Mouse (Mus musculus) MEL (cell line): ENCODE measurements around the gene Tnfaip2. TPM values are rescaled to one million over a fixed set of nuclear protein-coding genes. Genes with fewer than 3 reads are reported as not detected.

ENCODE experiments used
- DNase-seq: peaks from one replicate; pipeline ENCODE4 v3.0.0; 2011; ENCODE audit warnings: low read depth, low spot score
- H3K27ac ChIP-seq: 2 replicates; pipeline ENCODE4 v1.5.1; 2012; ENCODE audit warnings: low read depth, mild to moderate bottlenecking, control low read depth, low read length, moderate library complexity; ENCODE audit not compliant: control insufficient read depth
- H3K27me3 ChIP-seq, 2 experiments: fragments of 150-350 bp in 1 of 2; sonication (generic) in 1 of 2; 2 replicates each; pipeline ENCODE4 v1.6.1; 2012; ENCODE audit warnings: low read length in 2 of 2, mild to moderate bottlenecking in 2 of 2, improper control_type of control experiment in 1 of 2, moderate library complexity in 1 of 2; ENCODE audit not compliant: insufficient read depth in 2 of 2, control insufficient read depth in 1 of 2
- H3K36me3 ChIP-seq, 2 experiments: 2 replicates each; pipeline ENCODE4 v1.6.1; 2012 to 2014; ENCODE audit warnings: low read length in 2 of 2, improper control_type of control experiment in 1 of 2, inconsistent platforms in 1 of 2, mild to moderate bottlenecking in 1 of 2; ENCODE audit not compliant: insufficient read depth in 2 of 2, control insufficient read depth in 1 of 2
- H3K4me1 ChIP-seq, 2 experiments: fragments of 150-350 bp in 1 of 2; sonication (generic) in 1 of 2; 2 replicates each; pipeline ENCODE4 v1.6.1; 2012; ENCODE audit warnings: low read length in 2 of 2, improper control_type of control experiment in 1 of 2, mild to moderate bottlenecking in 1 of 2; ENCODE audit not compliant: insufficient read depth in 2 of 2, control insufficient read depth in 1 of 2
- H3K4me3 ChIP-seq, 2 experiments: fragments of 150-350 bp in 1 of 2; sonication (generic) in 1 of 2; 2 replicates each; pipeline ENCODE4 v1.5.1; 2012; ENCODE audit warnings: low read depth in 2 of 2, low read length in 2 of 2, mild to moderate bottlenecking in 2 of 2, moderate library complexity in 2 of 2, control low read depth in 1 of 2, improper control_type of control experiment in 1 of 2; ENCODE audit not compliant: control insufficient read depth in 1 of 2, insufficient read depth in 1 of 2
- H3K79me2 ChIP-seq: 2 replicates; pipeline ENCODE4 v1.6.1; 2012; ENCODE audit warnings: mild to moderate bottlenecking, low read length, moderate library complexity; ENCODE audit not compliant: control insufficient read depth, poor library complexity, insufficient read depth
- H3K9ac ChIP-seq: 2 replicates; pipeline ENCODE4 v1.6.1; 2012; ENCODE audit warnings: low read depth, mild to moderate bottlenecking, control low read depth, low read length, moderate library complexity; ENCODE audit not compliant: control insufficient read depth, poor library complexity, severe bottlenecking
- H3K9me3 ChIP-seq: fragments of 150-350 bp; sonication (generic); replicated peaks from 2 replicates; pipeline ENCODE4 v1.6.1; 2012; ENCODE audit warnings: mild to moderate bottlenecking, low read length, improper control_type of control experiment, moderate library complexity; ENCODE audit not compliant: insufficient read depth
- CHD1 ChIP-seq: IDR thresholded peaks from 2 replicates; pipeline ENCODE4 v1.6.1; 2012; ENCODE audit warnings: low read depth, mild to moderate bottlenecking, inconsistent platforms, low read length, improper control_type of control experiment
- CHD2 ChIP-seq: IDR thresholded peaks from 2 replicates; pipeline ENCODE4 v1.6.1; 2011; ENCODE audit warnings: low read length, improper control_type of control experiment
- CTCF ChIP-seq, 3 experiments: IDR thresholded peaks in 2 of 3; conservative IDR thresholded peaks in 1 of 3; 2 replicates each; pipeline ENCODE4 v1.5.1; 2011 to 2012; ENCODE audit warnings: low read length in 3 of 3, low read depth in 2 of 3, mild to moderate bottlenecking in 2 of 3, improper control_type of control experiment in 1 of 3, inconsistent platforms in 1 of 3, mixed read lengths in 1 of 3, moderate library complexity in 1 of 3; ENCODE audit not compliant: control insufficient read depth in 1 of 3, insufficient read depth in 1 of 3, poor library complexity in 1 of 3, severe bottlenecking in 1 of 3
- E2F4 ChIP-seq: IDR thresholded peaks from 2 replicates; pipeline ENCODE4 v1.6.1; 2011; ENCODE audit warnings: low read depth, low read length, improper control_type of control experiment, borderline replicate concordance
- ELF1 ChIP-seq: IDR thresholded peaks from 2 replicates; pipeline ENCODE4 v1.6.1; 2014; ENCODE audit warnings: low read depth, mild to moderate bottlenecking, inconsistent platforms, low read length, improper control_type of control experiment, moderate library complexity
- EP300 ChIP-seq, 2 experiments: IDR thresholded peaks; 2 replicates each; pipeline ENCODE4 v1.6.1; 2011; ENCODE audit warnings: improper control_type of control experiment in 2 of 2, low read length in 2 of 2, low read depth in 1 of 2, mild to moderate bottlenecking in 1 of 2
- HCFC1 ChIP-seq: IDR thresholded peaks from 2 replicates; pipeline ENCODE4 v1.6.1; 2012; ENCODE audit warnings: low read depth, mild to moderate bottlenecking, inconsistent platforms, low read length, improper control_type of control experiment, moderate library complexity
- KAT2A ChIP-seq: conservative IDR thresholded peaks from 2 replicates; pipeline ENCODE4 v1.6.1; 2012; ENCODE audit warnings: low read depth, low read length, improper control_type of control experiment, inconsistent platforms
- MAFK ChIP-seq: IDR thresholded peaks from 2 replicates; pipeline ENCODE4 v1.6.1; 2011; ENCODE audit warnings: low read depth, mild to moderate bottlenecking, low read length, improper control_type of control experiment, borderline replicate concordance
- MEF2A ChIP-seq: IDR thresholded peaks from 2 replicates; pipeline ENCODE4 v1.6.1; 2014; ENCODE audit warnings: low read depth, mild to moderate bottlenecking, inconsistent platforms, low read length, improper control_type of control experiment; ENCODE audit not compliant: poor library complexity, insufficient replicate concordance, severe bottlenecking; ENCODE audit errors: extremely low read depth
- MYB ChIP-seq: IDR thresholded peaks from 2 replicates; pipeline ENCODE4 v1.6.1; 2011; ENCODE audit warnings: mild to moderate bottlenecking, low read depth, low read length, improper control_type of control experiment
- NELFE ChIP-seq: IDR thresholded peaks from 2 replicates; pipeline ENCODE4 v1.6.1; 2011; ENCODE audit warnings: low read depth, low read length, improper control_type of control experiment
- NRF1 ChIP-seq: IDR thresholded peaks from 2 replicates; pipeline ENCODE4 v1.6.1; 2014; ENCODE audit warnings: low read depth, mild to moderate bottlenecking, inconsistent platforms, low read length, improper control_type of control experiment, moderate library complexity; ENCODE audit not compliant: poor library complexity, insufficient read depth, severe bottlenecking
- POLR2A ChIP-seq, 2 experiments: IDR thresholded peaks; 2 replicates each; pipeline ENCODE4 v1.6.1; 2011 to 2012; ENCODE audit warnings: low read length in 2 of 2, mild to moderate bottlenecking in 2 of 2, control low read depth in 1 of 2, improper control_type of control experiment in 1 of 2, low read depth in 1 of 2, moderate library complexity in 1 of 2; ENCODE audit not compliant: control insufficient read depth in 1 of 2, insufficient read depth in 1 of 2, poor library complexity in 1 of 2
- POLR2AphosphoS2 ChIP-seq: IDR thresholded peaks from 2 replicates; pipeline ENCODE4 v1.6.1; 2011; ENCODE audit warnings: low read length, improper control_type of control experiment
- RAD21 ChIP-seq: IDR thresholded peaks from 2 replicates; pipeline ENCODE4 v1.6.1; 2011; ENCODE audit warnings: mild to moderate bottlenecking, low read depth, low read length, improper control_type of control experiment
- SIN3A ChIP-seq: IDR thresholded peaks from 2 replicates; pipeline ENCODE4 v1.6.1; 2012; ENCODE audit warnings: low read length, improper control_type of control experiment, inconsistent platforms
- SMC3 ChIP-seq: IDR thresholded peaks from 2 replicates; pipeline ENCODE4 v1.6.1; 2011; ENCODE audit warnings: low read depth, low read length, improper control_type of control experiment
- UBTF ChIP-seq: IDR thresholded peaks from 2 replicates; pipeline ENCODE4 v1.6.1; 2012; ENCODE audit warnings: low read depth, mild to moderate bottlenecking, inconsistent platforms, low read length, improper control_type of control experiment, moderate library complexity, borderline replicate concordance; ENCODE audit not compliant: insufficient read depth
- USF1 ChIP-seq: IDR thresholded peaks from 2 replicates; pipeline ENCODE4 v1.6.1; 2014; ENCODE audit warnings: low read depth, mild to moderate bottlenecking, inconsistent platforms, low read length, improper control_type of control experiment, moderate library complexity
- USF2 ChIP-seq, 2 experiments: IDR thresholded peaks; 2 replicates each; pipeline ENCODE4 v1.6.1; 2011 to 2012; ENCODE audit warnings: improper control_type of control experiment in 2 of 2, low read length in 2 of 2, borderline replicate concordance in 1 of 2, inconsistent platforms in 1 of 2, low read depth in 1 of 2, mild to moderate bottlenecking in 1 of 2; ENCODE audit not compliant: insufficient read depth in 1 of 2
- ZC3H11A ChIP-seq: IDR thresholded peaks from 2 replicates; pipeline ENCODE4 v1.6.1; 2012; ENCODE audit warnings: low read depth, mild to moderate bottlenecking, inconsistent platforms, low read length, improper control_type of control experiment
- ZMIZ1 ChIP-seq: IDR thresholded peaks from 2 replicates; pipeline ENCODE4 v1.6.1; 2012; ENCODE audit warnings: low read depth, mild to moderate bottlenecking, inconsistent platforms, low read length, improper control_type of control experiment, moderate library complexity
- polyA plus RNA-seq, 2 experiments: library from polyadenylated mRNA; stranded (reverse) in 1 of 2; unstranded in 1 of 2; fragments of >175 nt in 1 of 2; fragments of >200 nt in 1 of 2; gene quantifications; 2 replicates each; pipeline versions ENCODE4 v1.2.1 to v1.2.4; 2012; ENCODE audit warnings: low replicate concordance in 2 of 2, low read depth in 1 of 2; ENCODE audit not compliant: insufficient read length in 2 of 2, insufficient read depth in 1 of 2, missing spikeins in 1 of 2
- total RNA-seq: library from RNA; depleted of rRNA; stranded (reverse); fragments of 300-350 nt; gene quantifications from 2 replicates; pipeline ENCODE4 v1.2.3, GENCODE M21; 2012

The Tnfaip2 gene
- total and polyA plus RNA-seq, 3 experiments: 51.4 to 77.2 (median 66.8) TPM

DNA sequence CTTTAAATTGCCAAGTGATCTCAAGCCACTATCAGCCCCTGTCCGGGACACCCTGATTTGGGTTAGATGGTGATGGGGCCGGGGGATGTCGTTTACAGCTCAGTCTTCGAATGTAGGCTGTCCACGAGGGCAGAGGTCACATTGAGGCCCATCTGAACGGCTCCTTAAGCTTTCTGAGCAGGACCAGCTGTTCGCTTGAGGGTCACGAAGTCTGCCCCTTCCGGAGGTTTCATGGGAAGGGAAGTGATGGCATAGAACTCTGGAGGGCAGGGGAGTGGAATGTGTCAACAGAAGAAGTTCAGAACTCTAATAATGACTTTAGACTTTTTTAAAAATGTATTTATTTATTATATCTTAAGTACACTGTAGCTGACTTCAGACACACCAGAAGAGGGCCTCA lies 17.7 kb upstream of the Tnfaip2 start:
- TF ChIP-seq NRF1: no peak
- TF ChIP-seq RAD21: no peak
- no peak for TF ChIP-seq ELF1
- no peak for TF ChIP-seq MAFK
- no peak for TF ChIP-seq KAT2A
- TF ChIP-seq SIN3A: no peak
- no peak for TF ChIP-seq USF1
- TF ChIP-seq CTCF (IDR thresholded peaks at IDR 0.05 in 2 of 3, conservative IDR thresholded peaks at IDR 0.05 in 1 of 3; ENCODE audit: control insufficient read depth in 1 of 3, insufficient read depth in 1 of 3, low read depth in 2 of 3, low read length in 3 of 3, poor library complexity in 1 of 3, severe bottlenecking in 1 of 3): no peak
- TF ChIP-seq NELFE: no peak
- no peak for TF ChIP-seq USF2 (IDR thresholded peaks at IDR 0.05; ENCODE audit: borderline replicate concordance in 1 of 2, insufficient read depth in 1 of 2, low read depth in 1 of 2, low read length in 2 of 2)
- TF ChIP-seq ZMIZ1: no peak
- no peak for TF ChIP-seq CHD1
- DNase-seq: no peak
- Histone ChIP-seq H3K36me3 (no peaks in the 10 kb centered on the region), H3K27me3 (no peaks in the 10 kb centered on the region), H3K9ac (no peak overlapping the region), H3K79me2 (no peaks in the 10 kb centered on the region), H3K4me3 (no peak overlapping the region), H3K9me3 (no peaks in the 10 kb centered on the region), H3K4me1 (peaks cover 0 to 13% of the 10 kb centered on the region in 2 experiments; a peak in 3 of 4 replicates), H3K27ac (no peak overlapping the region)

DNA sequence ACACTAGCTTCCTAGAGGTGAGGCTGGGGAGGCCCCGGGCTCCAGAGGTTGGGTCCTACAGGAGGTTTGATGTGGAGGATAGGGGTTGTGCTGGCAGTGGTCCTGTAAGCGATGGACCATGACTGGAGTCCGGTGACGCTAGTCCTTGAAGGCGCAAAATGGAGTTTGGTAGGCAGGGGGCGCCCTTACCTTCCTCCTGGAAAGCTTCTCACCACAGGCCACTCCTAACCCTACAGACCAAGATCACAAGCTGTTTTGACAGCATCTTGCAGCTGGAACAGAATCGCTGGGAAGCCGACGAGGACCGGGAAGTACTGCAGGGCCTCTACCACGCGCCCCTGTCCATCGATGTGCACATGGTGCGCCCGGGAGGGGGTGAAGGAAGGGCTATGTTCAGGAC lies 17.0 kb upstream of the Tnfaip2 start:
- Histone ChIP-seq H3K4me1 (peaks cover 0 to 12% of the 10 kb centered on the region in 2 experiments; a peak in 3 of 4 replicates), H3K4me3 (no peak overlapping the region), H3K27me3 (no peaks in the 10 kb centered on the region), H3K9ac (no peak overlapping the region), H3K27ac (no peak overlapping the region), H3K9me3 (no peaks in the 10 kb centered on the region), H3K79me2 (no peaks in the 10 kb centered on the region), H3K36me3 (no peaks in the 10 kb centered on the region)
- TF ChIP-seq CTCF (IDR thresholded peaks at IDR 0.05 in 2 of 3, conservative IDR thresholded peaks at IDR 0.05 in 1 of 3; ENCODE audit: control insufficient read depth in 1 of 3, insufficient read depth in 1 of 3, low read depth in 2 of 3, low read length in 3 of 3, poor library complexity in 1 of 3, severe bottlenecking in 1 of 3) (peak; percentile 62 to 94 (median 86)), ZC3H11A (peak; percentile 84), UBTF (no peak), RAD21 (peak; percentile 83), CHD2 (no peak), E2F4 (no peak), USF2 (IDR thresholded peaks at IDR 0.05; ENCODE audit: borderline replicate concordance in 1 of 2, insufficient read depth in 1 of 2, low read depth in 1 of 2, low read length in 2 of 2) (no peak), MEF2A (no peak), SMC3 (peak; percentile 90), HCFC1 (no peak), NELFE (no peak), EP300 (IDR thresholded peaks at IDR 0.05; ENCODE audit: low read depth in 1 of 2, low read length in 2 of 2) (no peak), POLR2A (IDR thresholded peaks at IDR 0.05; ENCODE audit: control insufficient read depth in 1 of 2, insufficient read depth in 1 of 2, low read depth in 1 of 2, low read length in 2 of 2, poor library complexity in 1 of 2) (no peak), POLR2AphosphoS2 (no peak), MYB (no peak)
- DNase-seq: peak; percentile 79
